Mouse (Mus musculus): ENCODE results near the gene Foxn1. TPM values are rescaled to one million over a fixed set of nuclear protein-coding genes. Genes with fewer than 3 reads are reported as not detected.

The Foxn1 gene
- total RNA-seq, 2 experiments from 2014 or later = not detected

Other genes with a start within 250 kb of the Foxn1 start
- 10 to 100 TPM; 20.7 to 23.3 TPM for gene Traf4, start 221.0 kb downstream of the Foxn1 start, total RNA-seq (2021)
- 1 to 10 TPM; 3.3 to 3.5 TPM for gene Nek8, start 209.9 kb downstream of the Foxn1 start, total RNA-seq (2021)
- 10 to 100 TPM; 27.4 to 29.6 TPM for gene Tlcd1, start 209.8 kb downstream of the Foxn1 start, total RNA-seq (2021)
- gene Rpl23a, start 203.0 kb downstream of the Foxn1 start, total RNA-seq (2021) = 100 to 1,000 TPM; 643 to 660 TPM
- gene Rab34, start 198.1 kb downstream of the Foxn1 start, total RNA-seq (2021) = 10 to 100 TPM; 32.6 to 34.5 TPM
- gene Proca1, start 193.2 kb downstream of the Foxn1 start, total RNA-seq (2021) = 1 to 10 TPM; 5.1 to 6.7 TPM
- gene Sdf2, start 140.8 kb downstream of the Foxn1 start, total RNA-seq (2021) = 10 to 100 TPM; 67.7 to 70.3 TPM
- 10 to 100 TPM; 89.6 to 96.1 TPM for gene Supt6, start 140.6 kb downstream of the Foxn1 start, total RNA-seq (2021)
- gene 2610507B11Rik, start 124.8 kb downstream of the Foxn1 start, total RNA-seq (2021) = 100 to 1,000 TPM; 171 to 187 TPM
- 1 to 10 TPM; 6.4 to 9.3 TPM for gene BC030499, start 95.7 kb downstream of the Foxn1 start, total RNA-seq (2021)
- 1 to 10 TPM; 5.0 to 8.4 TPM for gene Spag5, start 85.0 kb downstream of the Foxn1 start, total RNA-seq (2021)
- gene Aldoc, start 63.6 kb downstream of the Foxn1 start, total RNA-seq (2021) = 100 to 1,000 TPM; 532 to 560 TPM
- 10 to 100 TPM; 81.1 to 81.3 TPM for gene Pigs, start 58.1 kb downstream of the Foxn1 start, total RNA-seq (2021)
- gene Unc119, start 43.1 kb downstream of the Foxn1 start, total RNA-seq (2021) = 10 to 100 TPM; 28.2 to 30.6 TPM
- not detected for gene Slc13a2, start 35.7 kb upstream of the Foxn1 start, total RNA-seq (2021)
- gene Slc46a1, start 79.1 kb upstream of the Foxn1 start, total RNA-seq (2021) = 10 to 100 TPM; 10.2 to 10.5 TPM
- gene Sarm1, start 111.2 kb upstream of the Foxn1 start, total RNA-seq (2021) = 10 to 100 TPM; 43.5 to 44.2 TPM
- 100 to 1,000 TPM in 1 of 2 experiments, 10 to 100 TPM in 1; 90.5 to 105 TPM for gene Vtn, start 112.5 kb upstream of the Foxn1 start, total RNA-seq (2021)
- 1 to 10 TPM; 1.2 to 1.3 TPM for gene Sebox, start 116.9 kb upstream of the Foxn1 start, total RNA-seq (2021)
- gene Tmem199, start 125.6 kb upstream of the Foxn1 start, total RNA-seq (2021) = 10 to 100 TPM; 37.1 to 44.2 TPM
- 100 to 1,000 TPM; 115 to 119 TPM for gene Poldip2, start 125.6 kb upstream of the Foxn1 start, total RNA-seq (2021)
- 10 to 100 TPM; 42.8 to 46.0 TPM for gene Tnfaip1, start 149.8 kb upstream of the Foxn1 start, total RNA-seq (2021)
- gene Ift20, start 149.8 kb upstream of the Foxn1 start, total RNA-seq (2021) = 10 to 100 TPM; 83.0 to 87.6 TPM
- 10 to 100 TPM; 22.2 to 24.0 TPM for gene Tmem97, start 164.2 kb upstream of the Foxn1 start, total RNA-seq (2021)